Mouse (Mus musculus) lung, postnatal 0 days (tissue): Measurements from ENCODE around the gene Tmem201. TPM values are rescaled to one million over a fixed set of nuclear protein-coding genes. Genes with fewer than 3 reads are reported as not detected.

Source experiments
- ATAC-seq: fragments of 200-750 bp; cut with Nextera tagmentation; 2 replicates; pipeline ENCODE4 v1.8.0; 2017; ENCODE audit warnings: moderate library complexity
- DNase-seq: peaks from one replicate; pipeline ENCODE4 v3.0.0-alpha.2; 2016; ENCODE audit warnings: low spot score
- H3K27ac ChIP-seq: fragments of 300-500 bp; sonication (generic); 2 replicates; pipeline ENCODE4 v1.5.1; 2014; ENCODE audit warnings: antibody characterized with exemption, mild to moderate bottlenecking, low read length, mixed read lengths
- H3K27me3 ChIP-seq: fragments of 300-500 bp; sonication (generic); replicated peaks from 2 replicates; pipeline ENCODE4 v1.6.1; 2014; ENCODE audit warnings: low read length, mixed read lengths; ENCODE audit not compliant: insufficient read depth
- H3K36me3 ChIP-seq: fragments of 300-500 bp; sonication (generic); 2 replicates; pipeline ENCODE4 v1.6.1; 2014; ENCODE audit warnings: low read length, mixed read lengths; ENCODE audit not compliant: insufficient read depth
- H3K4me1 ChIP-seq: fragments of 300-500 bp; sonication (generic); 2 replicates; pipeline ENCODE4 v1.6.1; 2014; ENCODE audit warnings: antibody characterized with exemption, low read depth, low read length, mixed read lengths; ENCODE audit not compliant: insufficient read depth
- H3K4me2 ChIP-seq: fragments of 300-500 bp; sonication (generic); replicated peaks from 2 replicates; pipeline ENCODE4 v1.6.1; 2014; ENCODE audit warnings: low read depth, mild to moderate bottlenecking, low read length, moderate library complexity, mixed read lengths
- H3K4me3 ChIP-seq: fragments of 300-500 bp; sonication (generic); 2 replicates; pipeline ENCODE4 v1.5.1; 2014; ENCODE audit warnings: low read depth, low read length
- H3K9ac ChIP-seq: fragments of 300-500 bp; sonication (generic); replicated peaks from 2 replicates; pipeline ENCODE4 v1.6.1; 2014; ENCODE audit warnings: low read depth, mild to moderate bottlenecking
- H3K9me3 ChIP-seq: fragments of 300-500 bp; sonication (generic); 2 replicates; pipeline ENCODE4 v1.6.1; 2016; ENCODE audit warnings: low read length, mixed read lengths
- CTCF ChIP-seq: IDR thresholded peaks from 2 replicates; pipeline ENCODE4 v1.5.1; 2016; ENCODE audit warnings: antibody characterized with exemption, mild to moderate bottlenecking
- EP300 ChIP-seq: IDR thresholded peaks from 2 replicates; pipeline ENCODE4 v1.6.1; 2016; ENCODE audit warnings: antibody characterized with exemption, mild to moderate bottlenecking, control low read depth
- WGBS: fragments of 180-500 bp; shearing (Covaris S2); extraction: QIAGEN DNeasy Blood & Tissue Kit; methylation state at CpG from one replicate; pipeline ENCODE4 v1.1.7; 2014; 5-methylcytosine and 5-hydroxymethylcytosine counted together
- polyA plus RNA-seq: library from polyadenylated mRNA; unstranded; fragments of >200 nt; fragmentation: Nextera tagmentation; extraction: Ambion mirVana; gene quantifications from 2 replicates; pipeline ENCODE4 v1.2.1, GENCODE M21; 2015

Tmem201 gene
- polyA plus RNA-seq, 1 experiment from 2014 or later = 8.2 TPM

- ATAC-seq = peak; percentile 35; the same call in 1 of the 2 replicates
- H3K27me3 ChIP-seq = no peaks in the 10 kb centered on the region
- H3K36me3 ChIP-seq = no peaks in the 10 kb centered on the region
- H3K9ac ChIP-seq = no peak overlapping the region
- 0 out of 2 replicates have a peak overlapping the region, but pooled peaks have one; percentile 5 for H3K4me2 ChIP-seq
- no peak overlapping the region for H3K27ac ChIP-seq
- TF ChIP-seq EP300 (no peak), CTCF (peak; percentile 37)
- WGBS = 29% methylated on average over 16 of the region's 16 CpGs
- DNase-seq = peak; percentile 47
- no peak overlapping the region for H3K4me3 ChIP-seq
- no peaks in the 10 kb centered on the region for H3K4me1 ChIP-seq
- H3K9me3 ChIP-seq = no peaks in the 10 kb centered on the region
Observed at GRCm38 (mm10) chr4:149696189-149696971, 41.5 kb downstream of the Tmem201 start.

GRCm38 (mm10) chr4:149691368-149691767 is 46.5 kb downstream of the Tmem201 start:
- Histone ChIP-seq H3K27ac (no peak overlapping the region), H3K9ac (no peak overlapping the region), H3K27me3 (no peaks in the 10 kb centered on the region), H3K4me2 (no peak overlapping the region), H3K36me3 (no peaks in the 10 kb centered on the region), H3K9me3 (no peaks in the 10 kb centered on the region), H3K4me3 (no peak overlapping the region), H3K4me1 (no peaks in the 10 kb centered on the region)
- WGBS = 56% methylated on average over 8 of the region's 8 CpGs
- DNase-seq (no peak), ATAC-seq (no peak)
- TF ChIP-seq EP300 = no peak
- TF ChIP-seq CTCF = no peak

GRCm38 (mm10) chr4:149690828-149691280 is 47.0 kb downstream of the Tmem201 start:
- WGBS = 79% methylated on average over 8 of the region's 8 CpGs
- no peak overlapping the region for H3K4me3 ChIP-seq
- DNase-seq (no peak), ATAC-seq (no peak)
- no peaks in the 10 kb centered on the region for H3K9me3 ChIP-seq
- no peak overlapping the region for H3K4me2 ChIP-seq
- TF ChIP-seq EP300 = no peak
- TF ChIP-seq CTCF = no peak
- no peaks in the 10 kb centered on the region for H3K4me1 ChIP-seq
- no peak overlapping the region for H3K9ac ChIP-seq
- no peaks in the 10 kb centered on the region for H3K36me3 ChIP-seq
- no peaks in the 10 kb centered on the region for H3K27me3 ChIP-seq
- no peak overlapping the region for H3K27ac ChIP-seq

GRCm38 (mm10) chr4:149689822-149690700 is 47.8 kb downstream of the Tmem201 start:
- H3K4me2 ChIP-seq = no peak overlapping the region
- H3K4me1 ChIP-seq = no peaks in the 10 kb centered on the region
- H3K4me3 ChIP-seq = no peak overlapping the region
- H3K36me3 ChIP-seq = no peaks in the 10 kb centered on the region
- WGBS = 51% methylated on average over 12 of the region's 12 CpGs
- ATAC-seq (peak; percentile 55), DNase-seq (peak; percentile 40)
- TF ChIP-seq CTCF (no peak), EP300 (no peak)
- H3K9ac ChIP-seq = no peak overlapping the region
- no peak overlapping the region for H3K27ac ChIP-seq
- H3K27me3 ChIP-seq = no peaks in the 10 kb centered on the region
- H3K9me3 ChIP-seq = no peaks in the 10 kb centered on the region

- no peaks in the 10 kb centered on the region for H3K9me3 ChIP-seq
- H3K4me2 ChIP-seq = no peak overlapping the region
- H3K27ac ChIP-seq = no peak overlapping the region
- H3K27me3 ChIP-seq = no peaks in the 10 kb centered on the region
- WGBS = 66% methylated on average over 14 of the region's 14 CpGs
- H3K4me1 ChIP-seq = no peaks in the 10 kb centered on the region
- no peaks in the 10 kb centered on the region for H3K36me3 ChIP-seq
- ATAC-seq (no peak), DNase-seq (no peak)
- no peak overlapping the region for H3K4me3 ChIP-seq
- no peak for TF ChIP-seq CTCF
- no peak for TF ChIP-seq EP300
- no peak overlapping the region for H3K9ac ChIP-seq
Observed at GRCm38 (mm10) chr4:149688861-149689260, 49.0 kb downstream of the Tmem201 start.

GRCm38 (mm10) chr4:149684841-149685623 is 52.8 kb downstream of the Tmem201 start:
- H3K4me1 ChIP-seq = no peaks in the 10 kb centered on the region
- TF ChIP-seq CTCF (no peak), EP300 (no peak)
- H3K27me3 ChIP-seq = no peaks in the 10 kb centered on the region
- H3K36me3 ChIP-seq = no peaks in the 10 kb centered on the region
- H3K27ac ChIP-seq = no peak overlapping the region
- no peak overlapping the region for H3K4me2 ChIP-seq
- no peak overlapping the region for H3K4me3 ChIP-seq
- 63% methylated on average over 11 of the region's 11 CpGs for WGBS
- ATAC-seq = no peak
- no peak for DNase-seq
- H3K9me3 ChIP-seq = no peaks in the 10 kb centered on the region
- H3K9ac ChIP-seq = no peak overlapping the region
